Mouse (Mus musculus) frontal cortex, postnatal 36 days (tissue): ENCODE results near the gene Gpr171.
A peak's percentile ranks its signal among the peaks of the same experiment; 100 is the strongest.
"Not testable (repeated sequence)": the region's sequence is repeated elsewhere in the genome, so short reads cannot be mapped to it uniquely, and the experiment has no call there.

Experiments
- DNase-seq, 2 experiments: peaks; one replicate each; pipeline ENCODE4 v3.0.0; 2022; ENCODE audit warnings: low spot score in 2 of 2

Gpr171 gene

DNA sequence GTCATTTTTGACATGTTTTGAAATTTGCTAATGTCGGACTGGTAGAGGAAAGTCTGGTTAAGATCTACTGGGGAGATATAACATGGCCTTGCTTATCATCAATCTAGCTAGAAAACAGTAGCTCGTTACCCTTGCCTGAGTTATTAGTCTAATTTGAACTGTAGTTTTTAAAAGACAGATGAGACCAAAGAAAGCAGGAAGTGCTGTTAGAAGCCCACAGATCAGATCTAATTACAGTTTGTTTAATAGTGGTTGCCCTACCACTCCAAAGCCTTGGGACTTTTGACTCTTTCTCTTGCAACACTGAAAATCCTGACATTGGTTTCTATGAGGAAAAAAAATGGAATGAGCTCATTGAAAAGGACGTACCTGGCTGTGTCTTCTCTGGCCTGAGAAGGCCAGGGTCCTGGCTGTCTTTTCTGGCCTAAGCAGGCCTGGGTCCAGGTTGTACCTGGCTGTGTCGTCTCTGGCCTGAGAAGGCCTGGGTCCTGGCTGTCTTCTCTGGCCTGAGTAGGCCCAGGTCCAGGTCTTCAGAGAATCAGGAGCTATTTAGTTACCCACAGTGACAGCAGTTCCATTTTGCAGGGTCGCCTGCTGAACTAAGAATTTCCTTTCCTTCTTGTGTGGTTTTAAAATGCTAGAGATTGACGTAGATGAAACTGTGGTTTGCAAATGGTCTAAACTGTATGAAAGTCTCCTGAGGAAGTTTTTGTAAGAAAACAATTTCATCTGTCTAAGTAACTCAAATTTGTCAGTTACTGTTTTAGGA, at the start of gene Gpr171:
Gpr171 (minus strand) TSS at position 604 of the 769 bp plus-strand sequence.
- DNase-seq, result no peak

DNA sequence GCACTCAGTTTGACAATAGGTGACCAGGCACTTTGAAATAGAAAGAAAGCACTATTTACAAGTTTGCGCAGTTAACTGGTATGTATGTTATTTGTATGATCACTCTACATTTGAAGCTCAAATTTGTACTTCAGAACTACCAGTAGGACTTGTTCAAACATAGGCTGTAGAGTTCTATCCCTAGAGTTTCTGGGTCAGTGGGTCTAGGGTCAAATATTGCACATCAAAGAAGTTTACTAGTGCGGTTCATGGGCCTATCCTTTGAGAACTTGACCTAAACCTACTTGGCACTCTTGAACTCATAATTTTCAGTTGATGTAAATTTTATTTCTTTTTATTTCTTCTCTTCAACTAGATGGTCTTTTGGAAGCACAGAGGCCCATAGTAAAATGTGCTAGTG, 49.0 kb upstream of the Gpr171 start:
- DNase-seq, result no peak

DNA sequence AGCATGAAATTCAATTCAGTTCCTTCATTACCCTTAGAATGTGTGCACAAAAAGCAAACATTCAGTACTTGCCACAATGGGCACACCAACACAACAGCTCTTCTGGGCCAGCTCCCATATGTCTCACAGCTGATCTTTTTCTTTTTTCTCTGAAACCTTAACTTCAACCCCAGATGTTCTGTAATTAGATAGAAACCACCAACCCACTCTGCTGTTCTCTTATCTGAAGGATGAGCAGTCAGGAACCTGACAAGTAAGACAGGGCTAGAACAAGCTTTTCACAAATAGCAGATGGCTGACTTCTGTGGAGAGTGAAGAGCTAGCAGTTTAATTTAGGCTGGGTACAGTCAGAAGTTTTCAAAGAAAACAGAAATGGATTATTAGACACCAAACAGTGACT, 48.0 kb upstream of the Gpr171 start:
- DNase-seq, result peak in 1 of 2 experiments; percentile 39

DNA sequence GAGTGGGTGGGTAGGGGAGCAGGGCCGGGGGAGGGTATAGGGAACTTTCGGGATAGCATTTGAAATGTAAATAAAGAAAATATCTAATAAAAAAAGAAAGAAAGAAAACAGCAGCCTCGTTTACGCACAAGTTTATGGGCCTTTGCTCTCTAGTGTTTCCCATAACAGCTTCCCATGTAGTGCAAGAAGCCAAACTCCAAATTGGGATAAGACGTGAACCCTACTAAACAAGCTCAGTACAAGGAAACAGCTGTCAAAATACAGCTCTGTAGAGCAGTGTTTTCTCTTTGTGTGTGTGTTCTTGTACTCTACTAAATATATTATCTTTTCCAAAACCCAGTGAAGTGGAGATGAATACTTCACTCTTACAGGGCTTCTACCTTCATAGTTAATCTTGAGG, 43.6 kb upstream of the Gpr171 start:
- DNase-seq, result no peak

DNA sequence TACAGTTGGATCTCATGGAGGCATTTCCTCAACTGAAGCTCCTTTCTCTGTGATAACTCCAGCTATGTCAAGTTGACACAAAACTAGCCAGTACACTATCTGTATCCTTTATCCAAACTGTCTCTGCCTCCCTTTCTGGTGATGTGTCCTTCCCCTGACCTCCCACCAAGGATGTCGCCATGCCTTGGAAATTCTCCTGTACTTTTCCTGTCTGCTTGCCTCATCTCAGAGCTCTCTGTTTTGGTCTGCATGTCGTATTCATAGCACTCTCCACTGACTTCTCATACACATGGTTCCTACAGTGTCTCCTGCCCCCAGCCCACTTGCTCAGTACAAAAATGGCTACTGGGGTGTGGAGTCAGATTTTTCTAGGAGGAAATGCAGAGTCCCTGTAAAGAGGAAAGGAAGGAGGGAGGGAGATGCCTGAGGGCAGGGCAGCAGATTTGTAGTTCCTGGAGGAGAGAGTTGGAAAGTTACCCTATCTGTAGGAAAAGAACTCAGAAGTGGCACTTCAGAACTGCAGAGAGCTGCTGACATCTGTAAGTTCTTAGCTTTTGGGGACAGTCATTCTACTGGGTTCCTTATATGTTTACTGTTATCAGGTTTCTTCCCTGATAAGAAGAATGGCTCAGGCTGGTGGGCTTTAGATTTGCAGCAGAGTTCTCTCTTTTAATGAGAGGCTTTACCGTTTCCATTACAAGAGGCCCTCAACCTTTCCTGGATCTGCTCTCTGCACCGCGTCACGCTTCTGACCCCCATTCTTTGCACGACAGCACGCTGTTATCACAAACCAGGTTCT, 40.1 kb upstream of the Gpr171 start:
- DNase-seq, result no peak

DNA sequence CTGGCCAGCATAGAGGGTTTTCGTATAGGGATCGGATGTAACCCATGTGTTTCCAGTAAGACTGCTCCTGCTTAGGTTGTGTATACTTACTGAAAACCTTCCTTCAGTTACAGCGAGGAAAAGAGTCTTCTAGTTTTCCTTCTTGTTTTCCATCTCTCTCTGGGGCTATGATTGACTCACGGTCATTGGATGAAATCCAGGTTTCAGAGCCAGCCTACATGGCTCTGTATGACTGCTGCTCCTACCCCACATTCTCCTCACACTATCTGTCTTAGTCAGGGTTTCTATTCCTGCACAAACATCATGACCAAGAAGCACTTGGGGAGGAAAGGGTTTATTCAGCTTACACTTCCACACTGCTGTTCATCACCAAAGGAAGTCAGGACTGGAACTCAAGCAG, 39.3 kb upstream of the Gpr171 start:
- DNase-seq, result not testable (repeated sequence)

DNA sequence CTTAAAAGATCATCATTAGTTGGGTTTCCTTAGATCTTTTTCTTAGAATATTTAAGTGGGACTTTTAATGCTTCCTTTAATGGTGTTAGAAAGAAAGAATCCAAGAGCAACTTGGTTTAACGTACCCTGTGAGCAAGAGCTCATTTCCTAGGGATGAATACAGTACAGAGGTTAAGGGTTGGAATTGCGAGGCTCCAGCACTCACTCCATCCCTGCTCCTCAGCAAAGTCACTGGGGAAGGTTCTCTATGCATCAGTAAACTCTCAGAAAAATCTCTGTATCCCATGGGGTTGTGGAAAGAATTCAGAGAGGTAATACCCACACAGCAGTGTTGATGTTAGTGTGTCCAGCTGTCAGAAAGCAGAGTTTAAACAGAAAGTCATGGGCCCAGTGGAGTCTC, 38.5 kb upstream of the Gpr171 start:
- DNase-seq, result no peak

DNA sequence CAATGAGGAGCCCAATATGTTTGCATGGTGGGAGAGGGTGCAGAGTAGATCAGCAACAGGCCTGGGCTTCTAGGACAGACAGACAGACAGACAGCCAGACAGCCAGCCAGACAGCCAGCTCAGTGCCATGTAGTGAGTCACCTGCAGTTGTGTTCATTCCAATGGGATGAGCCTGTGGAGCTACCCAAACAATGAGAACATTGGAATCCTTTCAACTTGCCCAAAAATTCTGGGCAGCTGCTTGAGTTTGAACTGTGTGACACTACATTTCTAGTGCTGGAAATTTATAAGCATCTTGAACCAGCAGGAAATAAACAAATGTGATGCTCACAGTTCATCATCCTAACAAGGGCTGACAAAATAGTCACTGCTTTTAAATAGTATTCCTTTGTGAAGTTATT, 38.0 kb upstream of the Gpr171 start:
- no peak for DNase-seq

DNA sequence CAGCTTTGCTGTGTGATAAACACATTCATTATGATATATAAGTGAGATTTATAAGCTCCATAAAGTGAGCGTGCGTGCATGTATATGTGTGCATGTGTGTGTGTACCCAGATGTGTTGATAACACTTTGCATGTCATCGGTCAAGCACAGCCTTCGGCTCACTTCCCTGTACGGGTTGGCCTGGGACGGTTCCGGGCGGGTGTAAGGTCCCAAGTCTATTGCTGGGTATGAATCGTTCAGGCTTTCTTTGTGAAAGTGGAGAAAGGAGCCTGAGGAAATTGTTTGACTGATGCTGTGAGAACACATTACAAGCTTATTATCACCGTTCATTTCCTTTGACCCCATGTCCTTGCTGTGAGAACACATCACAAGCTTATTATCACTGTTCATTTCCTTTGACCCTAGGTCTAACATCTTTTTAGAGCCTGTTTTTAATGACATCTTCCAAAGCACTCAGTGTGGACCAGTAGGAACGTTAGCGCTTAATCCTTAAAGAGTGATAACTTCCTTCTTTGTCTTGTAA, 37.4 kb upstream of the Gpr171 start:
- DNase-seq, result no peak

DNA sequence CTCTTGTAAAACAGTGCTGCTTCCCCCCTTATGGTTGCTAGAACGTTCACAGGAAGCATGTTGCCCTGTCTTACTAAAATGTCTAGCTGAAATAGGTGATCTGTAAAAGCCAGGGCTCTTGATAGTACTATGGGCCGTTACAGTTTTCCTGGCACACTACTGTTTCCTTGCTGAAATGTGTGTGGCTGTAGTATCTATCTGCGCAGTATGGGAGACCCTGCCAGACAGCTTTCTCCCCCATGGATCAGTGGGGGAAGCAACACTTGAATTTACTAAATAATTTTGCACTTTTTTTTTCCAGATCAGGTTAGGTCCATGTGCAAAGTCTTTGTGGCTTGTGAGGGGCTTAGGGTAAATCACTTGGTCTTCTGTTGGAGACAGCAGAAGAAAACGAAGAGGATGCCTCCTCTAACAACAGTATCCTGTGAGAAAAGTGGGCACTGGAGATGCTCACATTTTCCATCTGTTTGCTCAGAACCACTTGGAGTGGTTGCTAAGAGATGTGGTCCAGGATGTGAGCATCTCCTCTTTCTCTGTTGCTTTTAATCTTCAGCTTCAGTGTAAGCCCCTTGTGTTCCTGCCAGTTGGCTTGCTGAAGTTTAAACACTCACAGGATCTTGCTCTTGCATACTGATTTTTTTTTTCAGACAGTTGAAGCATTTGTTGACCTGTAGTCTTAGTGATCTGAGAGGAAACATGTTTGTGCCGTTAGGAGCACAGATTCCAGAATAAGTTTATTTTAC, 34.5 kb upstream of the Gpr171 start:
- DNase-seq, result peak in 1 of 2 experiments; percentile 22

DNA sequence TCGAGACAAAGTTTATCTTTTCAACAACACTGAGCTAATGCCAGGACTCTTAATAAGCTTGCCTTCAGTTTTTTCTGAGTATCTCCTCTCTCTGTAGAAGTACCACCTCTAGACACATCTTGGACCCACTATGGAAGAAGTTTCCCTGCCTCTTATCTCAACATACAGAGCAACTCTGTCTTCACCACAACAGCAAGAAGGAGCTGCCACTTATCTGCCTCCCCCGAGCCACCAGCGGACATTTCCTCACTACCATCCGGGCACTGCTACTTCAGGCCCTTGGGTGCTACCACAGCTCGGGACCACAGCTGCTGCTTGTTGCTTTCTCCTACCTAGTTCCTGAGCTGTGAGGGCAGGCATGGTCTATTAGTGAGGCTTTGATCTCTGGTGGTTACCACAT, 31.6 kb upstream of the Gpr171 start:
- no peak for DNase-seq

DNA sequence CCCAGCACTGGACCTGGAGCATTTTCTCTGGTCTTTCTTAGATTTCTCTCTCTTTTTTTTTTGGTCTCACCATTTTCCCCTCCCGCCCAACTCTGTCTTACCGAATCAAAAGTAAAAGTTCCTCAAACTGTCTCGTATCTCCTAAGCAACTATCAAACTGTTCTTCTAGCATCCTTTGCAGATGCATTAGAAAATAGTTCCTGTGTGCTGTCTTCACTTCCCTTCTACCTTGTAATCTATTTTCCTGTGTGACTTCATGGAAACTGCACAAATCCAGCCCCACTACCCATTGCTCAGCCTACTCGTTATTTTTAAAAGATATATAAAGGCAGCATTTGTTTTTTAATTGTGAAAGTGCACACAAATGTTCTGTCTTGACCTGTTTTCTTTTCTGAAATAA, 30.3 kb upstream of the Gpr171 start:
- DNase-seq, result no peak

DNA sequence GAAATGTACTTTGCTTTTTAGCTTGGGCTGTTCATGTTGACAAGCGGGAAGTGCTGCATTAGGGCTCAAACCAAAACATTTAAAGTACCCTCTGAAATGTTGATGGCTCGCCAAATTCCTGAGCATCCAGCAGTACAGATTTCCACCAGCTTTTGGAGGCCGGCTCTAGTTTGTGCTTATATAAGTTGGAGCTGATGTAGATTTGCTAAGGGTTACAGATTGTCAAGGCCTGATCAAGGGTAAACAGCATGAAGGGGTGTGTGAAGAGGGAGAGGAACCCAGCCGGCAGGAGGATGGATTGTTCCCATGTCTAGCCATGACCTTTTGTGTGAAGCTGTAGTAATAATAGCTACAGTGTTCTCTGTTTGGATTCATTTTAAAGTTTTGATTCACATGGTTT, 29.5 kb upstream of the Gpr171 start:
- no peak for DNase-seq

DNA sequence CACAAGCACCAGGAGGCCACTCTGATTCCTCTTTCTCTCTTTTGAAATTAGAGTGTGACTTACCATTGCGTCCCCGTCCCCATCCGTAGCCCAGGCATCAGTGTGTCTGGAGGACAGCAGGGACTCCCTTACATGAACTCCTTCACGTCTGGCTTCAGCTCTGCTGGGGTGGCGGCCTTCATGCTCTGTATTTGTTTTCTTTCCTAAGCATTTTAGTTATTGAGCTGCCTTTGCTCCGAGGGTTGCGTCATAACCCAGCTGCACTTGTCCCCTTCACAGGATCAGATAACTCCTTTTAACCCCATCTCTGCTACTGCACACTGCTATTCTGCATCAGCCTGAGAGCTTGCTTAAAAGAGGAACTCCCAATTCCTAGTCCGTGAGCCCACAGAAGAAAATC, 28.8 kb upstream of the Gpr171 start:
- no peak for DNase-seq

DNA sequence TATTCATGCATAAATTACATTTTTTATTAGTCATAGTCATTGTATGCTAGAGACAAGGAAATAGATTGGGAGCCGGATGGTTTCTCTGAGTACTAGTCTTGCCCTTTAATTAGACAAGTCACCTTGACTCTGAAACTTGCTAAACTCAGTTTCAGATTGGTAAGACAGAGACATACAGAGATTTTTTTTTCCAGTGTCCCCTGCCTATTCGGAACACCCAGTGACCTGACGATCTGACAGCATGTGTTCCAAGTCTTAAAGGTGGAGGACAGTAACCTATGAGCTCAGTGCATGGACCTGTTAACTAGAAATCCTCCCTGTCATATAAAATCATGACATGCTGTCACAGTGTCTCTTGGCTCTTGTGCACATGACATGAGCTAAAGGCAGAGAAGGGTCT, 27.9 kb upstream of the Gpr171 start:
- no peak for DNase-seq

DNA sequence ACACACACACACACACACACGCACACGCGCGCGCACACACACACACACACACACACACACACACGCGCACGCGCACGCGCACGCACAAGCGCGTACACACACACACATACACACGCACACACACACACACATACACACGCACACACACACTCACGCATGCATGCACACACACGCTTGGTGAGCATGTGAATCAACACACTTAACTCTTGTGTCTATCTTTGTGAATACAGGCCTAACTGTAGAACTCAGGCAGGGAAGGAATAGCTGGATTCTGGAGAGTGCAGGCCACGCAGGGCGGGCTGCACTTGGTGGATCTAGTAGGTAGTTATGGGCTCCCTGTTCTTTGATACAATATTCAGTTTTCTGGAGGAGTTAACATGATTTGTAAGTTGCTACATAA, 27.1 kb upstream of the Gpr171 start:
- no peak for DNase-seq

DNA sequence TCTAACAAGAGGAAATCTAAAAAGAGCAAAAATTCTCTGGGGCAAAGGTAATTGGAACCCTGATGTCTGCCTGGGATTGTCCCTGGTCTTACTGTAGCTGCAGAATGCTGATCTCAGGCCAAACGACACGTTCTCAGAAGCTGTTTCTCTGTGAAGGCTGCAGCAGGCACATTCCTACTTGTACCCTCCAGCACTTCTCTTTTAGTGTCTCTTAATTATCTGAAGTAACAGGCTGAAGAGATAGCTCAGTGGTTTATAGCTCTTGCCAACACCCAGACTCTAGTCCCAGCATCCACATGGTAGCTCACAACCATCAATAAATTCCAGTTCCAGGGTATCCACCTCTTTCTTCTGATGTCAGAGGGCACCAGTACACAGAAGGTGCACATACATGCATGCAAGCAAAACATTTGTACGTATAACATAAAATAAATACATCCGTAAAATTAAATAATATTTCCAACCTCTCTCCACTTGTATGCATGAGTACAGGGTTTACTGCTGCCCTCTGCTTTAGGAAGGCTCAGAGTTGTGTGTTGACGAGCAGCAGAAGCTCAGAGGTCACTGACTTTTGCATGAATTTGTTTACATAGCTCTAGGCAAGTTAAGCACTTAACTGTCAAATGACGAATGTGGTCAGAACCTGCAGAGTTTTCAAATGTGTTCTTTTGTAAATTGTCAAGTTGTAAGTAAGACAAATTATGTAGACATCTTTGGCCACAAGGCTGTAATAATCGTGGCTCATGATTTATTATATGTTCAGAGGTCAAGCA, 24.3 kb upstream of the Gpr171 start:
- DNase-seq, result no peak

DNA sequence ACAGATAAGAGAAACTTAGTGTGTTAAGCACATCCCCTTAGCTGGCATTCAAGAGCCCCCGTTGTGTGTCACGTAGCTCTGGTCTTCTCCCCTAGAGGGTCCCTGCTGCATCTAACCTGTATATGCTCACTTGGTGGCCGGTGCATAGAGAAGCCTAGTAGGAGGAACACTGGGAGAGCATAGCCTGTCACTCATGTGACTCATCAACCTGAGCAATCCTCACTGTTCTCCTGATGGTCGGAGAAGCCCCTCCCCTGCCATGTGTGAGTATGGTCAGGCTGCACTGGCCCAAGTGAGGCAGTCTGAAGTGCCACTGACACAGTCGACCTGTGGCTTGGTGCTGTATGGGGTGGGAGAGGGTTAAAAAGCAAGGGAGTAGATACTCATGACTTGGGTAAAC, 23.4 kb upstream of the Gpr171 start:
- DNase-seq, result no peak

DNA sequence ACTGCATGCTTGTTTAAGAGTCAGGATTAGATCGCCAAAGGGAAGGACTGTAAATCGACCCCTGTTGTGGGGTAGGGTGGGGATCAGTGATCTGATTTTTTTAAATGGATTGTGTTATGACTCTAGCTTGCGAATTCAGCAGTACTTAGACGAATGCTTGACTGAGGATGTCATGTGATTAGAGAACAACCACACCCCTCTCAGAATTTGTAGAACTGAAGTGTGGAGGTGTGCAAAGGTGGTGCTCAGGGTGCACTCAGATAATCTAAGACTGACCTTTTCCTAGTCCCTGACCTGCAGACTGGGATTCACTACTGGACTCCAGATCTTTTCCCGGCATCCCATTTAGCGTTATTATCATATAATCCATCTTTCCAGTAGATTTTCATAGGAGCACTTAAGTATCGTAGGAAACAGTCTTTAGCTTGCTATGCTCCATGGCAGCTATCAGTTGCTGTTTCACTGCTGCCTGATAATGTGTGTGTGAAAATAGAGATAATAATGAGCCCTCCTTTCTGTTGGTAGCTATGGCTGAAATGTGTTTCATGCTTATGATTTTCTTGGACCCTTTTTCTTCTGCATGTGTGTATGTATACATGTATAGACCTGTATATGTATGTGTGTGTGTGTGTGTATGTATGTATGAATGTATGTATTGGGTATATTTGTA, 20.3 kb upstream of the Gpr171 start:
- DNase-seq, result no peak

DNA sequence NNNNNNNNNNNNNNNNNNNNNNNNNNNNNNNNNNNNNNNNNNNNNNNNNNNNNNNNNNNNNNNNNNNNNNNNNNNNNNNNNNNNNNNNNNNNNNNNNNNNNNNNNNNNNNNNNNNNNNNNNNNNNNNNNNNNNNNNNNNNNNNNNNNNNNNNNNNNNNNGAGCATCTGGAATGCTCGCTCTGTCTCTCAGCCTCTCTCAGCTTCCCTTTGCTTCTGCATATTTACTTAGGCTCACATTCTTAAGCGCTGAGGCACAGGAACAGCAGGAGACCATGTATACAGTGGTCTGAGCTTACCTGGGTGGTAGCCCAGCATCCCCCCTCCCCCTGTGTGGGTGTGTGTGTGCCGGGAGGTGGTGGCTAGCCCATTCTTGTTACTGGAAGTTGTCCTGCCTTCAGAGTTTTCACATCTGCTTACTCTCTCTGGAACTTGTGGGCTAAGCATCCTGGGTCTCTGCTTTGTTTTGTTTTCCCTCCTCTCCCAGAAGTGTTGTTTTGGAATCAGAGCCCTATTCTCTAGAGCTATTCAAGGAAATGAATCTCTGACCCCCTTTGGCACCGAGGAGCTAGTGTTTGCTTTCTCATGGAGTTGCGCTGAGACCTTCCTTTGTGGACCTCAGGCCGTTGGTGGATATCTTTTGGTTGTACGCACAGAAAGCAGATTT, 19.6 kb upstream of the Gpr171 start:
- no peak for DNase-seq
